Mouse (Mus musculus) erythroid progenitor cell, adult 5-6 weeks (primary cell): ENCODE results near the gene Trim71. TPM values are rescaled to one million over a fixed set of nuclear protein-coding genes. Genes with fewer than 3 reads are reported as not detected.

Experiments used
- ATAC-seq: replicated peaks from 2 replicates; pipeline ENCODE4 v1.8.0; 2016; ENCODE audit warnings: moderate number of reproducible peaks, mild to moderate bottlenecking, moderate TSS enrichment, inconsistent platforms; ENCODE audit not compliant: poor library complexity, low FRiP score, severe bottlenecking
- total RNA-seq, 2 experiments: library from RNA; stranded (forward) in 1 of 2; stranded (reverse) in 1 of 2; fragments of 150-400 nt in 1 of 2; fragments of 186-747, 209-891 nt in 1 of 2; gene quantifications; 2 replicates each; pipeline versions ENCODE4 v1.2.3 to v1.2.4; 2015 to 2017; ENCODE audit warnings: low replicate concordance in 2 of 2

Gene Trim71
- total RNA-seq, 2 experiments from 2014 or later = not detected

- no peak for ATAC-seq
Observed at GRCm38 (mm10) chr9:114501111-114501510, 63.1 kb downstream of the Trim71 start.

DNA sequence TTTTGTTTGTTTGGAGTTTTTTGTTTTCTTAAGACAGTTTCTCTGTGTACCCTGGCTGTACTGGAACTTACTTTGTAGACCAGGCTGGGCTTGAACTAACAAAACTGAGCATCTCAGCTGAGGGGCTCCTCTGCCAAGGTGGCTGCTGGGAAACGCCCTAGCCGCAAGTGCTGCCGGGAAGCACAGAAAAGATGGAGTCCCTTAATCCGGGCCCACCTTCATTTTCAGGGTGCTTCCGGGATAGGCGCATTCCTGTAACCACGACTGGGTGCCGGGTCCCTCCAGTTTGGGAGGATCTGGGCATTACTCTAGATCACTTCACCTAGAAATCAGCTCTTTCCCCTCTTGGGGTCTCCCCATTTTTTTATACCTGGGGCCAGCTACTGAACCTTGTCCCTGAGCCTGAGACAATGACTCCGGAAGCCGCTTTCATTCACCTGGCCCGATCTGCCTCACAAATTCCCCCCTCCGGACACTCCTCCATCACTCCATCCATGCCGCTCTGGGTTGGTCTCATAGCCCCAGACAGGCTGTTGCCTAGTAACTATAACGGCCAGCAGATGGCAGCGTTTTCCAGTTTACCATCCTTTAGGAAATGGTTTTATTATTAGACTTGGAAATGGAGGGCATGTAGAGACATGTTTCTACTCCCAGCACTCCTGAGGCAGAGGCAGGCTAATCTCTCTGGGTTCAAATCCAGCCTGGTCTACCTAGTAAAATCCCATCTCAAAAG, 64.2 kb downstream of the Trim71 start:
- ATAC-seq = no peak; the same call in 1 of the 2 replicates

DNA sequence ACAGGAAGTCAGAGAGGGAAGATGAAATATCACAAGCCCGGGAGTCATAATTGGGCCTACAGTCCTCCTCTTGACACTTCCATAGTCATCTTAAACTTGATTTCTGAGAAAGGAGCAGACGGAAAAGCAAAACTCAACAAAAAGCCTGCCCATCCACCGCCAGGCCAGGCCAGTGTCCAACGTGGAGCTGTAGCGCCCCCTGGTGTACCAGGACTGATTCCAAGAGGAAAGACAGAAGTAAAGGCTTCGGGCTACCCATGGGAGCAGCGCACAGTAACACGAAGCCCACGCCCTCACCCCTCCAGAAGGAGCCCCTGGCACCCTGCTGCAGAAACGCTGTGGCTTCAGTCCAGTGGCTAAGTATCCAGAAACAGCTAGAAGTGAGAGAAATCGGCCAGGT, 66.0 kb downstream of the Trim71 start:
- no peak for ATAC-seq

DNA sequence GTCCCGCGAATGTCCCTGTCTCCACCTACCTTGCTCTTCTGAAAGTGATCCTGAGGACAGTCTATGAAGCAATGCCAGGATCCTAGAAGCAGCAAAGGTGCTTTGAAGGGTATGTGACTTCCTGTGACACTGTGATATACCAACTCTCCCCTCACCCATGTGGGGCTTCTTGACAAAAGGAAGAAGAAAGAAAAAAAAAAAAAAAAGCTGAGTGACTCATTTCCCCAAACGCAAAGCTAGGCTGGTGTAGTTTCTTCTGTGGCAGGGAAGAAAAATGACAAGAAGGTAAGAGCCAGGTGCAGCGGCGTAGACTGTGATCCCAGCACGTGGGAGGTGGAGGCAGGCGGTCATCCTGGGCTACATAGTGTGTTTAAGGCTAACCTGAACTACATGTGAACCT, 67.7 kb downstream of the Trim71 start:
- no peak for ATAC-seq

DNA sequence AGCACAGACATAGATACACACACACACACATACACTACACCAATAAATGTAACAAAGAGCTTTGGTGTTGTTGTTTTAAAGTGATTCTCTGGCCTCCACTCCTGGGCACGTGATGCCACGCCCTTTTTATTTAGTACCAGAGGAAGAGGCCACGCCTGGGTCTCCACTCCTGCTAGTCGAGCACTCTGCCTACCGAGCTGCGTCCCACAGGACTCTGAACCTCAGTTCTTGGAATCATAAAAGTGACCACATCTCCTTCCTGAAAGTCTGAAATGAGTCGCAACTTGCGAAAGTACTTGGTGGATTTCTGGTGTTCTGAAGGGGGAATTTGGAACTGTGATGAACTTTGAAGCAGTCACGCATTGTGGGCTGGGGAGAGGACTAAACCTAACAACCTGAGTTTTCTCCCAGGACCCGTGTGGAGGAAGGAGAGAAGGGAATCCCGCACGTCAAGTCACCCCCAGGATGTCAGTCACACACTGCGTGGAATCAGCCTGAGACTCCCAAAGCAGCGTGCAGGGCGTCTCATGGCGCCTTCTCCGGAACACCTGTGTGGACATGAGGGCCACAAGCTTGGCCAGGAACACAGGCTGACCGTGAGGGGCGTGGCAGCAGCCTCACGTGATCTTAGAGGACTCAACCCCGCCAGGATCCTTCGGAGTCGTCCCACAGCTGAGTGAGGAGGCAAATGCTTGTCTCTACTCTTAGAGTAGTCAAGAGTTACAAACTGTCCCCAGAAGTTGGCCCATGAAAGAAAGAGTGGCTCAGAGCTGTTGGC, 76.5 kb downstream of the Trim71 start:
- ATAC-seq = no peak

DNA sequence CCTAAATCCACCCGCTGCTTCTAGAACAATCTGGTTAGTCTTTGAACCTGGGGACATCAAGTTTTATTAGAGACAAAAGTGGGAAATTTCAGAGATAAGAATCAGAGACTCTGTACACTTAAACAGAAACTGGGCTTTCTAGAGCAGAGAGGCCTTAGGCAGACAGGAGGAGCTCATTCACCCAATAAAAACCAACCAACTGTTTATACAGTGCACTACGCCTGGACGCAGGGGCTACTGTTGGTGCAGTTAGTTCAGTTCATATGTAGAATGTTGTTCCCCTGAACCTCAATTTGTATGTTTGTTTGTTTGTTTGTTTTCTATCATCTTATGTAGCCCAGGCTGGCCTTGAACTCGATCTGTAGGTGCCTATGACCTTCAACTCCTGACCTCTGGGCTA, 77.4 kb downstream of the Trim71 start:
- ATAC-seq = no peak

GRCm38 (mm10) chr9:114484771-114485170, 79.4 kb downstream of the Trim71 start:
- no peak for ATAC-seq

GRCm38 (mm10) chr9:114480940-114481339, 83.2 kb downstream of the Trim71 start:
- no peak for ATAC-seq

DNA sequence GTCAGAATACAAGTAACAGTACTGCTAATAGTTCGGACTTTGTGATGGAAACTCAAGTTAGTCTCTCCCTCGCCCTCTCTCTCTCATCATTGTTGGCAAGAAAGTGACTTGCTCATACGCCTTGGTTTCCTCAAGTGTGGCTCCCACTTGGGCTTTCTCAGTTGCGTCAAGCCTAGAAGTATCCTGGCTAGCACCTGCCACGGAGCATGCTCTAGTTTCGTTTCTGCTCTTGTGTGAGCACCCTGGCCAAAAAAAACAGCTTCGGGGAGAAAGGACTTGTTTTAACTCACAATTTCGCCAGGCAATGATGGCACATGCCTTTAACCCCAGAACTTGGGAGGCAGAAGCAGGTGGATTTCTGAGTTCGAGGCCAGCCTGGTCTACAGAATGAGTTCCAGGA, 87.2 kb downstream of the Trim71 start:
- no peak for ATAC-seq

- no peak for ATAC-seq
Observed at GRCm38 (mm10) chr9:114471892-114472291, 92.3 kb downstream of the Trim71 start.

GRCm38 (mm10) chr9:114468701-114469100, 95.5 kb downstream of the Trim71 start:
- ATAC-seq = no peak

- ATAC-seq = no peak
Observed at GRCm38 (mm10) chr9:114468217-114468616, 96.0 kb downstream of the Trim71 start.

GRCm38 (mm10) chr9:114466871-114467270, 97.3 kb downstream of the Trim71 start:
- ATAC-seq = no peak

DNA sequence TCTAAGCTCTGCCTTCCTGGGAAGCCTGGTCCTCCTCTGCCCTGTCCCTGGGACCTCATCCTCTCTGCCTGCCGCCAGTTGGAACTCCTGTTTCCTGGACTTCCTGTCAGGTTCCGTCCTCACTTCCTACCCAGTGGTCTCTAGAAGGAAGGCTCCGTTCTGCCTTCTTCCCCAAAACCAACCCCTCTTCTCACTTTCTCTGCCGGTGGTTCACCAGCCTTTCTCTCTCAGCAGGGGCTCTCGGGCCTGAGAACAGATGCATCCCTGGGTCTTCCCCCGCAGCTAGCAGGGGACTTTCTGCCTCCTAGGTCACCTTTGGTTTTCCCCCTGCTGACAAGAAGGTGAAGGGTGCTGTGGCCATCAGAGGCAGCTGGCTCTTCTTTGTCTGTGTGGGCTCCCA, 98.7 kb downstream of the Trim71 start:
- no peak for ATAC-seq

DNA sequence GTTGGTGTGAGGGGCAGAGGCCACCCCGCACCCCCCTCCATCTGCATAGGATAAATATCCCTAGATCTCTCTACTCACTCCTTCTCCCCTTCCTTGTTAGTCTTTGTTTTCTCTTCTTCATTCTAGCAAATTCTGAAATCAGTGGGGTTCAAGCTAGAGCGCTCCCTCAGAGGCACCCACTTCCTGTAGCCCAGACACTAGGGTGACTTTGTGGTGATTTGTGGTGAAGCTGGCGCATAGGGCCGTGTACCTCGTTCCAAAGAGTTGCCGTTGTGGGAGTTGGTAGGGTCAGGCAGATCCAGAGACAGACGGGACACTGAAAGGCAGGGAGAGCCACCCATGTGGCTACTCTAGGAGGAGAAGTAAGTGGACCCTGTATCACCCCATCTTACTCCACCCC, 101.6 kb downstream of the Trim71 start:
- ATAC-seq = no peak

DNA sequence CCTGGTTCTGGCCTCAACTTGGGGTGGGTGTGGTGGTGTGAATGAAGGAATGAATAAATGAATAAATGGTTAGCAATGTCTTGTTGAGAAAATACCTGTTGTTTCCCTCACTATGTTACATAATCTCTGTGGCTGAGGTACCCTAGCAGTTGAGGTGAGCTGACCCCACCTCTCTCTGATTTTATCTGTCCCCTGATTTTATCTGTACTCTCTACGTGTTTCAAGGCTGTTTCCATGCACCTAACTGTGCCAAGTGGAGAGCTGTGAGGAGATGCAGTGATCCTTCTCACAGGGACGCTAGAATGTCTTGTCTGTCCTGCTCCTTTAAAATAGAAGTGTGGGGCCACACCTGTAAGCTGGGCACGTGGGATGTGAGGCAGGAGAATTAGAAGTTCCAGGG, 105.7 kb downstream of the Trim71 start:
- ATAC-seq = no peak

Other genes starting within 250 kb of the Trim71 start
- not detected in 2 replicates for gene Bcl2a1c, start 234.2 kb downstream of the Trim71 start, total RNA-seq (2015; ENCODE audit: low replicate concordance)
- gene Bcl2a1c, start 234.2 kb downstream of the Trim71 start, total RNA-seq (2017; ENCODE audit: low replicate concordance) = not detected in 2 replicates
- gene Crtap, start 173.7 kb downstream of the Trim71 start, total RNA-seq (2015; ENCODE audit: low replicate concordance) = 10.1 and 12.6 TPM in 2 replicates
- gene Crtap, start 173.7 kb downstream of the Trim71 start, total RNA-seq (2017; ENCODE audit: low replicate concordance) = 1.7 and 3.5 TPM in 2 replicates
- 7.6 and 8.8 TPM in 2 replicates for gene Glb1, start 163.3 kb downstream of the Trim71 start, total RNA-seq (2015; ENCODE audit: low replicate concordance)
- 2.3 and 3.3 TPM in 2 replicates for gene Glb1, start 163.3 kb downstream of the Trim71 start, total RNA-seq (2017; ENCODE audit: low replicate concordance)
- not detected in 2 replicates for gene Tmppe, start 163.3 kb downstream of the Trim71 start, total RNA-seq (2015; ENCODE audit: low replicate concordance)
- 2.3 TPM in 2 replicates for gene Tmppe, start 163.3 kb downstream of the Trim71 start, total RNA-seq (2017; ENCODE audit: low replicate concordance)
- gene Ccr4, start 59.5 kb downstream of the Trim71 start, total RNA-seq (2015; ENCODE audit: low replicate concordance) = 2.5 TPM in 1 of 2 replicates, not detected in the other
- gene Ccr4, start 59.5 kb downstream of the Trim71 start, total RNA-seq (2017; ENCODE audit: low replicate concordance) = 0.39 TPM in 1 of 2 replicates, not detected in the other
- gene C130032M10Rik, start 48.7 kb downstream of the Trim71 start, total RNA-seq (2015; ENCODE audit: low replicate concordance) = not detected in 2 replicates
- not detected in 2 replicates for gene C130032M10Rik, start 48.7 kb downstream of the Trim71 start, total RNA-seq (2017; ENCODE audit: low replicate concordance)
- gene Cnot10, start 75.8 kb upstream of the Trim71 start, total RNA-seq (2015; ENCODE audit: low replicate concordance) = 15.5 and 17.6 TPM in 2 replicates
- gene Cnot10, start 75.8 kb upstream of the Trim71 start, total RNA-seq (2017; ENCODE audit: low replicate concordance) = 14.1 and 18.6 TPM in 2 replicates
- 22.7 and 42.3 TPM in 2 replicates for gene Dync1li1, start 124.4 kb upstream of the Trim71 start, total RNA-seq (2015; ENCODE audit: low replicate concordance)
- gene Dync1li1, start 124.4 kb upstream of the Trim71 start, total RNA-seq (2017; ENCODE audit: low replicate concordance) = 23.9 and 33.0 TPM in 2 replicates
- 8.8 and 9.7 TPM in 2 replicates for gene Cmtm6, start 166.7 kb upstream of the Trim71 start, total RNA-seq (2015; ENCODE audit: low replicate concordance)
- gene Cmtm6, start 166.7 kb upstream of the Trim71 start, total RNA-seq (2017; ENCODE audit: low replicate concordance) = 10.4 and 20.0 TPM in 2 replicates
- gene Cmtm7, start 217.5 kb upstream of the Trim71 start, total RNA-seq (2015; ENCODE audit: low replicate concordance) = 64.1 and 71.7 TPM in 2 replicates
- gene Cmtm7, start 217.5 kb upstream of the Trim71 start, total RNA-seq (2017; ENCODE audit: low replicate concordance) = 46.0 and 46.4 TPM in 2 replicates